Comparison of ENCODE assay signal across 20 mouse cellular contexts in the genomic region with DNA sequence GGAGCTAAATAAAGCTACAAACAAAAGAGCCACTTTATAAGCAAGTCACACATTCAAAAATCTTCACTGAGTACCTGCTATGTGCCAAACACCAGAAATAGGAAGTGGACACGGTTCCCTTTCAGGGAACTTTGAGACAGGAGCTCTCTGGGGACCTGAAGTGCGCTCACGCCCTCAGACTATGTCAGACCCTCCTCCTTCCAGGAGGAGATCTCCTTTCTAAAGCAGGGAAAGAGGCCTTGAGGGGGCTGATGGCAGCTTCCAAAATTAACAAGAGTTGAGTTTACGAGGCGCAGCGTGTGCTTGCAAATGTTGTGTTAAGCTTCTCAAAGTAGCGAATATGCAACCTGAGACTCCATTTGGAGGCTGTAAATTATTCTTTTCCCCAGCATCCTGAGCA.
DNase-seq lines count a peak whose midpoint lies in the region; ATAC-seq and TF ChIP-seq lines count a peak whose summit lies in the region.
"Had no signal": no experiment of that assay in that cellular context is flagged by ENCODE, and none has a peak within 500 bp of the region (broad histone marks: within the 10 kb centered on the region; RNA-seq: fewer than 3 reads in every experiment).

No protein-coding gene starts in this region.

- DNase-seq in frontal cortex, postnatal 10 days (ENCODE audit: low spot score in 2 of 2), result no peak
- peak; percentile 72 for DNase-seq in kidney, postnatal 0 days (ENCODE audit: low spot score)
- DNase-seq in kidney, adult 9 months, result no peak
- DNase-seq in urinary bladder, postnatal 14 days (ENCODE audit: low spot score), result peak; percentile 10
- no peak for DNase-seq in urinary bladder, adult 2 months (ENCODE audit: low spot score)
- DNase-seq in hindbrain, embryonic 10.5 days (ENCODE audit: low spot score), result no peak
- DNase-seq in layer of hippocampus, adult 9-10 months (ENCODE audit: low spot score), result no peak
- DNase-seq: adrenal gland, postnatal 10 days; B cell, adult 2 months; cerebellum, adult 11-12 months; cerebellum, adult 9-10 months; cerebellum, postnatal 25 days; heart, adult 18-20 months; heart, postnatal 14 days had no signal

- WGBS in kidney, postnatal 0 days, result 33% methylated on average over 7 of the region's 7 CpGs
- WGBS in hindbrain, embryonic 10.5 days, result 89% methylated on average over 7 of the region's 7 CpGs

- ATAC-seq in frontal cortex, adult (ENCODE audit: low TSS enrichment), result peak; percentile 78
- ATAC-seq in kidney, postnatal 0 days (replicated peaks; ENCODE audit: low FRiP score, low read depth), result no peak
- ATAC-seq: forebrain, embryonic 15.5 days had no signal

- no peaks in the 10 kb centered on the region for H3K9me3 ChIP-seq in kidney, postnatal 0 days (replicated peaks; ENCODE audit: low read length)
- H3K9me3 ChIP-seq in hindbrain, embryonic 10.5 days, result no peaks in the 10 kb centered on the region
- H3K9me3 ChIP-seq: embryonic facial prominence, embryonic 12.5 days; forebrain, embryonic 15.5 days; heart, embryonic 15.5 days had no signal

- H3K27me3 ChIP-seq in kidney, postnatal 0 days (ENCODE audit: insufficient read depth, low read length), result no peaks in the 10 kb centered on the region
- no peaks in the 10 kb centered on the region for H3K27me3 ChIP-seq in hindbrain, embryonic 10.5 days (ENCODE audit: insufficient read depth, poor library complexity, severe bottlenecking)
- H3K27me3 ChIP-seq: embryonic facial prominence, embryonic 12.5 days; forebrain, embryonic 15.5 days; heart, embryonic 15.5 days had no signal

- no peaks in the 10 kb centered on the region for H3K36me3 ChIP-seq in kidney, postnatal 0 days (ENCODE audit: insufficient read depth, low read length)
- H3K36me3 ChIP-seq in hindbrain, embryonic 10.5 days, result no peaks in the 10 kb centered on the region
- H3K36me3 ChIP-seq: embryonic facial prominence, embryonic 12.5 days; forebrain, embryonic 15.5 days; heart, embryonic 15.5 days had no signal

- H3K4me1 ChIP-seq in kidney, postnatal 0 days (replicated peaks; ENCODE audit: insufficient read depth, low read length), result no peaks in the 10 kb centered on the region
- 0 out of 2 replicates have a peak, but pooled peaks cover 5% of the 10 kb centered on the region for H3K4me1 ChIP-seq in hindbrain, embryonic 10.5 days (replicated peaks)
- H3K4me1 ChIP-seq: embryonic facial prominence, embryonic 12.5 days; forebrain, embryonic 15.5 days had no signal

- no peak overlapping the region for H3K27ac ChIP-seq in kidney, postnatal 0 days
- H3K27ac ChIP-seq in hindbrain, embryonic 10.5 days, result no peak overlapping the region
- H3K27ac ChIP-seq: embryonic facial prominence, embryonic 12.5 days; forebrain, embryonic 15.5 days; heart, embryonic 15.5 days; hindbrain, embryonic 14.5 days had no signal

- H3K4me2 ChIP-seq in kidney, postnatal 0 days (ENCODE audit: low read length), result no peak overlapping the region
- H3K4me2 ChIP-seq: embryonic facial prominence, embryonic 12.5 days; forebrain, embryonic 15.5 days; heart, embryonic 11.5 days; heart, embryonic 15.5 days; hindbrain, embryonic 14.5 days had no signal

- H3K4me3 ChIP-seq in kidney, postnatal 0 days (replicated peaks; ENCODE audit: low read depth, low read length), result no peak overlapping the region
- H3K4me3 ChIP-seq in hindbrain, embryonic 10.5 days, result no peak overlapping the region
- H3K4me3 ChIP-seq: embryonic facial prominence, embryonic 12.5 days; forebrain, embryonic 15.5 days; heart, embryonic 15.5 days had no signal

- TF ChIP-seq CTCF in kidney, postnatal 0 days (IDR thresholded peaks at IDR 0.05; ENCODE audit: low read depth), result no peak

- no peak overlapping the region for H3K9ac ChIP-seq in kidney, postnatal 0 days (ENCODE audit: low read depth, low read length)
- H3K9ac ChIP-seq: embryonic facial prominence, embryonic 12.5 days; forebrain, embryonic 15.5 days; heart, embryonic 15.5 days; hindbrain, embryonic 14.5 days had no signal

Comparison
In these comparisons a context has a peak if more than half of its experiments do, and no peak if none do; other contexts are left out.
1. DNase-seq: peak in kidney, postnatal 0 days (single experiment) and urinary bladder, postnatal 14 days (single experiment); none in frontal cortex, postnatal 10 days (0 of 2), kidney, adult 9 months (single experiment), urinary bladder, adult 2 months (single experiment), hindbrain, embryonic 10.5 days (single experiment) and layer of hippocampus, adult 9-10 months (single experiment).